Mouse (Mus musculus): ENCODE measurements at regions not wholly inside any gene's neighbourhood (a gene's known extent, or its start where the extent isn't known, plus 50 kb on each side); places are given as distances from the start of the nearest gene placed in this dataset.

GRCm38 (mm10) chr13:31189116-31189515 lies 215.1 kb downstream of the Gm5447 start:
- TF ChIP-seq POLR2A (IDR thresholded peaks at IDR 0.05; ENCODE audit: insufficient read length, low read depth) (no peak), POLR2AphosphoS2 (IDR thresholded peaks at IDR 0.05; ENCODE audit: insufficient read length, low read depth) (no peak), MYOG (IDR thresholded peaks at IDR 0.05; ENCODE audit: control insufficient read depth in 1 of 3, insufficient read depth in 1 of 3, insufficient read length in 2 of 3, low read depth in 2 of 3) (no peak), TCF12 (IDR thresholded peaks at IDR 0.05; ENCODE audit: insufficient read depth, poor library complexity, severe bottlenecking) (no peak), USF1 (IDR thresholded peaks at IDR 0.05; ENCODE audit: low read depth) (no peak), REST (IDR thresholded peaks at IDR 0.05; ENCODE audit: insufficient read depth, insufficient read length) (no peak), TCF3 (IDR thresholded peaks at IDR 0.05; ENCODE audit: insufficient read length, low read depth) (no peak), MAX (IDR thresholded peaks at IDR 0.05; ENCODE audit: low read depth) (no peak), SRF (IDR thresholded peaks at IDR 0.05; ENCODE audit: control insufficient read depth, insufficient read length, low read depth) (no peak), E2F4 (IDR thresholded peaks at IDR 0.05; ENCODE audit: insufficient read depth) (no peak)

All from myocyte (in vitro differentiated cells).